Mouse (Mus musculus): ENCODE data around the gene Blvrb.

- TF ChIP-seq CTCF (IDR thresholded peaks at IDR 0.05; ENCODE audit: low read depth, low read length) (no peak), POLR2A (IDR thresholded peaks at IDR 0.05; ENCODE audit: borderline replicate concordance, low read depth, low read length) (no peak)
Measured at GRCm38 (mm10) chr7:27455273-27455672, 7.5 kb downstream of the Blvrb start.
